Mouse (Mus musculus) liver, adult 2 months (tissue): Measurements from ENCODE around the gene Rufy3. TPM values are rescaled to one million over a fixed set of nuclear protein-coding genes. Genes with fewer than 3 reads are reported as not detected.

Experiments used
- DNase-seq: peaks from one replicate; pipeline ENCODE4 v3.0.0-alpha.2; 2011; ENCODE audit warnings: low read depth, low spot score; ENCODE audit errors: extremely low read depth
- H3K27ac ChIP-seq: fragments of 200-500 bp; replicated peaks from 2 replicates; pipeline ENCODE4 v1.5.1; 2012; ENCODE audit warnings: low read depth, mild to moderate bottlenecking, control low read depth, inconsistent platforms, low read length; ENCODE audit not compliant: insufficient read depth
- H3K27me3 ChIP-seq: fragments of 200-500 bp; 2 replicates; pipeline ENCODE4 v1.6.1; 2012; ENCODE audit warnings: mild to moderate bottlenecking, moderate library complexity, low read length, inconsistent platforms; ENCODE audit not compliant: control insufficient read depth, insufficient read depth
- H3K36me3 ChIP-seq: fragments of 200-500 bp; 2 replicates; pipeline ENCODE4 v1.6.1; 2012; ENCODE audit warnings: low read length, inconsistent platforms; ENCODE audit not compliant: control insufficient read depth, insufficient read depth
- H3K4me1 ChIP-seq: fragments of 200-500 bp; 2 replicates; pipeline ENCODE4 v1.6.1; 2011; ENCODE audit warnings: low read length; ENCODE audit not compliant: control insufficient read depth, insufficient read depth
- H3K4me3 ChIP-seq: fragments of 200-500 bp; 2 replicates; pipeline ENCODE4 v1.5.1; 2011; ENCODE audit warnings: low read depth, mild to moderate bottlenecking, control low read depth, low read length, moderate library complexity; ENCODE audit not compliant: insufficient read depth
- H3K79me2 ChIP-seq: fragments of 200-500 bp; 2 replicates; pipeline ENCODE4 v1.6.1; 2012; ENCODE audit warnings: inconsistent platforms, mild to moderate bottlenecking, low read length, moderate library complexity; ENCODE audit not compliant: control insufficient read depth, insufficient read depth
- H3K9ac ChIP-seq: fragments of 200-500 bp; 2 replicates; pipeline ENCODE4 v1.6.1; 2012; ENCODE audit warnings: low read depth, mild to moderate bottlenecking, control low read depth, inconsistent platforms, low read length
- CTCF ChIP-seq: fragments of 200-500 bp; IDR thresholded peaks from 2 replicates; pipeline ENCODE4 v1.5.1; 2011; ENCODE audit warnings: low read depth, low read length, control low read depth
- POLR2A ChIP-seq: fragments of 200-500 bp; IDR thresholded peaks from 2 replicates; pipeline ENCODE4 v1.6.1; 2011; ENCODE audit warnings: low read length, control low read depth; ENCODE audit not compliant: insufficient read depth; ENCODE audit errors: extremely low read depth
- WGBS: fragments of 180-500 bp; shearing (Covaris S2); methylation state at CpG from one replicate; pipeline ENCODE4 v1.1.7; 2018; 5-methylcytosine and 5-hydroxymethylcytosine counted together
- polyA plus RNA-seq: library from polyadenylated mRNA; depleted of rRNA; stranded (reverse); fragments of >200 nt; gene quantifications from 2 replicates; pipeline ENCODE4 v1.2.3, GENCODE M21; 2012
- total RNA-seq: library from RNA; depleted of rRNA; stranded (reverse); fragments of >200 nt; gene quantifications from 2 replicates; pipeline ENCODE4 v1.2.3, GENCODE M21; 2014

Gene Rufy3
- total and polyA plus RNA-seq, 2 experiments = 9.7 to 31.6 TPM

- no peaks in the 10 kb centered on the region for H3K79me2 ChIP-seq
- WGBS = 93% methylated on average over 1 of the region's 1 CpGs
- no peaks in the 10 kb centered on the region for H3K27me3 ChIP-seq
- H3K27ac ChIP-seq = no peak overlapping the region
- no peak overlapping the region for H3K4me3 ChIP-seq
- no peak overlapping the region for H3K9ac ChIP-seq
- H3K36me3 ChIP-seq = peaks cover 30% of the 10 kb centered on the region
- TF ChIP-seq POLR2A (no peak), CTCF (no peak)
- no peaks in the 10 kb centered on the region for H3K4me1 ChIP-seq
- no peak for DNase-seq
These were observed 93.0 kb downstream of the Rufy3 start for GRCm38 (mm10) chr5:88657868-88658267.

- Histone ChIP-seq H3K4me3 (no peak overlapping the region), H3K27ac (no peak overlapping the region), H3K9ac (no peak overlapping the region), H3K4me1 (peaks cover 3% of the 10 kb centered on the region; the same call in 1 of the 2 replicates), H3K36me3 (peaks cover 63% of the 10 kb centered on the region), H3K79me2 (peaks cover 3% of the 10 kb centered on the region; the same call in 1 of the 2 replicates), H3K27me3 (no peaks in the 10 kb centered on the region)
- peak; percentile 55 for DNase-seq
- TF ChIP-seq CTCF (no peak), POLR2A (no peak)
- 55% methylated on average over 3 of the region's 3 CpGs for WGBS
These were observed 98.3 kb downstream of the Rufy3 start for GRCm38 (mm10) chr5:88663151-88663550.

DNA sequence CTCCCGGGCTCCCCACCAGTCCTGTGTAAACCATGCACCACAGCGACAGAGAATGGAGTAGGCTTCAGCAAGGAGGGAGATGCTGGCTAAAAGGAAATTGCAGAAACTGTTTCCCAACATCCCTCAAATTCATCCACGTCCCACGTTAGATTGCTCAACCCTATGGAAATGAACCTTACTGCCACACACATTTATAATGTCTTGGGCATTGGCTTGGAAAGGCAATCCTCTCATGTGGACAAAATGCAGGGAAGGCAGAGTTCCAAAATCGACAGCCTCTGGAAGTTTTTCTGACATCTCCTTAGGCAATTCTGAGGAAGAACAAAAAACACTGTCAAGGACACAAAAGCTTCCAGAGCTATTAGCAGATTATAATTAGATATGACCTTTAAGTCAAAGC, 99.0 kb downstream of the Rufy3 start:
- no peak for TF ChIP-seq CTCF
- no peak for TF ChIP-seq POLR2A
- Histone ChIP-seq H3K27me3 (no peaks in the 10 kb centered on the region), H3K36me3 (peaks cover 62% of the 10 kb centered on the region), H3K4me3 (no peak overlapping the region), H3K9ac (no peak overlapping the region), H3K79me2 (peaks cover 3% of the 10 kb centered on the region; the same call in 1 of the 2 replicates), H3K27ac (no peak overlapping the region), H3K4me1 (peaks cover 3% of the 10 kb centered on the region; the same call in 1 of the 2 replicates)
- WGBS = 73% methylated on average over 5 of the region's 5 CpGs
- DNase-seq = no peak

GRCm38 (mm10) chr5:88674703-88675442, 110.0 kb downstream of the Rufy3 start:
- H3K36me3 ChIP-seq = peaks cover 21% of the 10 kb centered on the region
- DNase-seq = peak; percentile 53
- H3K79me2 ChIP-seq = peaks cover 14% of the 10 kb centered on the region
- 0 out of 2 replicates have a peak, but pooled peaks have one; percentile 12 for TF ChIP-seq POLR2A
- no peak for TF ChIP-seq CTCF
- H3K27ac ChIP-seq = peak overlapping the region; percentile 86
- peak overlapping the region; percentile 71 for H3K4me3 ChIP-seq
- under 1% methylated on average over 42 of the region's 47 CpGs for WGBS
- H3K4me1 ChIP-seq = peaks cover 2% of the 10 kb centered on the region; the same call in 1 of the 2 replicates
- H3K9ac ChIP-seq = peak overlapping the region; percentile 98
- H3K27me3 ChIP-seq = no peaks in the 10 kb centered on the region

DNA sequence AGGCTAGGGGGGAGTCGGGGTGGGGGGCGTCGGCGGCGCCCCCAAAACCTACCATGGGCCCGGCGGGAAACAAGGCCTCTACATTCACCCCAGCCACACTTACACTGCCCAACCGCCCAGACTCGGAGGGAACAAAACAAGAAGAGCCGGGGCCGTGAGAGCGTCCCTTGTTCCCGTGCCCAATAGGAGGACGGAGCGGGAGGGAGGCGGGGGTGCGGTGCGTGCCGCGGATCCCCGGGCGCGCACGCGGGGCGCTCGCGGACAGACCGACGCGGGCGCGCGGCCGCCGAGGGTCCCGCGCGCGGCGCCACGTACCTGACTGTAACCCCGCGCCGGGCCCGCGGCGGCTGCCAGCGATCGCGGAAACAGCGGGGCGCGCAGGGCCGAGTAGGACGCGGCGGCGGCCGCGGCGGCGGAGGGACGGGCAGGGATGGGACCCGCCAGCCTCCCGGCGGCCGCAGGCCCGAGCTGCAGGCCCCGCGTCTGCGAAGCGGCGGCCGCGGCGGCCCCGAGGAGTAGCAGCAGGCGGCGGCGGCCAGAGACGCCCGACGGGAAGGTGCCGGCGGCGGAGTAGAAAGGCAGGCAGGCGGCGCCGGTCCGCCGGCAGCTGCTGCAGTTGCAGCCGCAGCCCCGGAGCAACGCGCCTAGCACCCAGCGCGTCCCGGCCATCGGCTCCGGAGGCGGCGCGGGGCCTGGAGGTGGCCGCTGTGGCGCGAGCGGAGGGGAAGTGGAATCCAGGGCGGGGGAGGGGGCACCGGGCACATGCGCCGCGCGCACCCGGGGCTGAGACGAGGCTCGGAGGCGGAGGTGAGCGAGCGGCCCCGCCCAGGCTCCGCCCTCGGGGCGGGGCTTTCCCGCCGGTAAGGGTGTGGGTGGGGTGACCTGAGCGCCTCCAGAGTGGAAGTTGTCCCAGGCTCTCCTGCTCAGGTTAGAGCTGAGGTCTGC, 110.9 kb downstream of the Rufy3 start, which contains the start of gene Grsf1:
Gene Grsf1 (minus strand): TSS at position 729 of the 945 bp plus-strand sequence.
- H3K4me1 ChIP-seq = peaks cover 2% of the 10 kb centered on the region; the same call in 1 of the 2 replicates

More for the DNA sequence above, 110.9 kb downstream of the Rufy3 start, which contains the start of gene Grsf1:
- WGBS = 1% methylated on average over 127 of the region's 127 CpGs
- H3K79me2 ChIP-seq = peaks cover 14% of the 10 kb centered on the region
- H3K27me3 ChIP-seq = no peaks in the 10 kb centered on the region
- peak; percentile 77 for DNase-seq
- peak within 1 kb of the TSS; percentile 86 for H3K27ac ChIP-seq
- H3K36me3 ChIP-seq = peaks cover 13% of the 10 kb centered on the region
- peak within 1 kb of the TSS; percentile 98 for H3K9ac ChIP-seq
- peak within 1 kb of the TSS; percentile 71 for H3K4me3 ChIP-seq
- TF ChIP-seq POLR2A = peak; percentile 83
- no peak for TF ChIP-seq CTCF
